Mouse (Mus musculus): Measurements from ENCODE around the gene Nom1. TPM values are rescaled to one million over a fixed set of nuclear protein-coding genes. Genes with fewer than 3 reads are reported as not detected.

Nom1 gene
- total and polyA plus RNA-seq, 3 experiments: 4.5 to 16.1 (median 13.4) TPM

- Histone ChIP-seq H3K36me3 (ENCODE audit: control insufficient read depth, insufficient read depth, low read length) (no peaks in the 10 kb centered on the region), H3K79me2 (replicated peaks; ENCODE audit: control insufficient read depth, insufficient read depth, low read length) (no peaks in the 10 kb centered on the region), H3K27ac (no peak overlapping the region), H3K4me3 (no peak overlapping the region), H3K9ac (ENCODE audit: low read depth, low read length) (no peak overlapping the region), H3K4me1 (ENCODE audit: control insufficient read depth, insufficient read depth, low read length) (no peaks in the 10 kb centered on the region), H3K27me3 (ENCODE audit: control insufficient read depth, insufficient read depth, low read length) (peaks cover 37% of the 10 kb centered on the region)
- no peak for DNase-seq
- TF ChIP-seq EP300 (IDR thresholded peaks at IDR 0.05; ENCODE audit: insufficient read depth, low read depth, low read length): no peak
- no peak for TF ChIP-seq POLR2A (IDR thresholded peaks at IDR 0.05; ENCODE audit: insufficient read depth, low read depth, low read length)
- TF ChIP-seq CTCF (IDR thresholded peaks at IDR 0.05): no peak
- WGBS: 5% methylated on average over 22 of the region's 22 CpGs
- intact Hi-C loops (cut with DNase I): no loop called here
Observed at GRCm38 (mm10) chr5:29471855-29472665, 37.6 kb downstream of the Nom1 start.

- Histone ChIP-seq H3K4me1 (ENCODE audit: control insufficient read depth, insufficient read depth, low read length) (no peaks in the 10 kb centered on the region), H3K79me2 (replicated peaks; ENCODE audit: control insufficient read depth, insufficient read depth, low read length) (no peaks in the 10 kb centered on the region), H3K27ac (no peak overlapping the region), H3K27me3 (ENCODE audit: control insufficient read depth, insufficient read depth, low read length) (peaks cover 42% of the 10 kb centered on the region), H3K4me3 (no peak overlapping the region), H3K36me3 (ENCODE audit: control insufficient read depth, insufficient read depth, low read length) (no peaks in the 10 kb centered on the region), H3K9ac (ENCODE audit: low read depth, low read length) (no peak overlapping the region)
- TF ChIP-seq CTCF (IDR thresholded peaks at IDR 0.05): no peak
- TF ChIP-seq POLR2A (IDR thresholded peaks at IDR 0.05; ENCODE audit: insufficient read depth, low read depth, low read length): no peak
- TF ChIP-seq EP300 (IDR thresholded peaks at IDR 0.05; ENCODE audit: insufficient read depth, low read depth, low read length): no peak
- 4% methylated on average over 35 of the region's 35 CpGs for WGBS
- no peak for DNase-seq
- intact Hi-C loops (cut with DNase I): no loop called here
Observed at GRCm38 (mm10) chr5:29473551-29474245, 39.2 kb downstream of the Nom1 start.

- Histone ChIP-seq H3K9ac (ENCODE audit: low read depth, low read length) (no peak overlapping the region), H3K27me3 (ENCODE audit: control insufficient read depth, insufficient read depth, low read length) (peaks cover 42% of the 10 kb centered on the region), H3K36me3 (ENCODE audit: control insufficient read depth, insufficient read depth, low read length) (no peaks in the 10 kb centered on the region), H3K27ac (no peak overlapping the region), H3K79me2 (replicated peaks; ENCODE audit: control insufficient read depth, insufficient read depth, low read length) (no peaks in the 10 kb centered on the region), H3K4me1 (ENCODE audit: control insufficient read depth, insufficient read depth, low read length) (no peaks in the 10 kb centered on the region), H3K4me3 (no peak overlapping the region)
- TF ChIP-seq POLR2A (IDR thresholded peaks at IDR 0.05; ENCODE audit: insufficient read depth, low read depth, low read length) (no peak), CTCF (IDR thresholded peaks at IDR 0.05) (no peak), EP300 (IDR thresholded peaks at IDR 0.05; ENCODE audit: insufficient read depth, low read depth, low read length) (no peak)
- 5% methylated on average over 35 of the region's 35 CpGs for WGBS
- DNase-seq: no peak
- intact Hi-C loops (cut with DNase I): no loop called here
Observed at GRCm38 (mm10) chr5:29474246-29474960, 39.9 kb downstream of the Nom1 start.

GRCm38 (mm10) chr5:29475041-29475440 is 40.6 kb downstream of the Nom1 start:
- Histone ChIP-seq H3K4me3 (no peak overlapping the region), H3K4me1 (ENCODE audit: control insufficient read depth, insufficient read depth, low read length) (no peaks in the 10 kb centered on the region), H3K9ac (ENCODE audit: low read depth, low read length) (no peak overlapping the region), H3K79me2 (replicated peaks; ENCODE audit: control insufficient read depth, insufficient read depth, low read length) (no peaks in the 10 kb centered on the region), H3K27me3 (ENCODE audit: control insufficient read depth, insufficient read depth, low read length) (peaks cover 40% of the 10 kb centered on the region), H3K36me3 (ENCODE audit: control insufficient read depth, insufficient read depth, low read length) (no peaks in the 10 kb centered on the region), H3K27ac (no peak overlapping the region)
- TF ChIP-seq POLR2A (IDR thresholded peaks at IDR 0.05; ENCODE audit: insufficient read depth, low read depth, low read length): no peak
- TF ChIP-seq EP300 (IDR thresholded peaks at IDR 0.05; ENCODE audit: insufficient read depth, low read depth, low read length): no peak
- no peak for TF ChIP-seq CTCF (IDR thresholded peaks at IDR 0.05)
- no peak for DNase-seq
- intact Hi-C loops (cut with DNase I): no loop called here
- 9% methylated on average over 10 of the region's 10 CpGs for WGBS

GRCm38 (mm10) chr5:29475556-29475955 is 41.1 kb downstream of the Nom1 start:
- Histone ChIP-seq H3K79me2 (replicated peaks; ENCODE audit: control insufficient read depth, insufficient read depth, low read length) (no peaks in the 10 kb centered on the region), H3K27ac (no peak overlapping the region), H3K27me3 (ENCODE audit: control insufficient read depth, insufficient read depth, low read length) (peaks cover 43% of the 10 kb centered on the region), H3K36me3 (ENCODE audit: control insufficient read depth, insufficient read depth, low read length) (no peaks in the 10 kb centered on the region), H3K4me1 (ENCODE audit: control insufficient read depth, insufficient read depth, low read length) (no peaks in the 10 kb centered on the region), H3K9ac (ENCODE audit: low read depth, low read length) (no peak overlapping the region), H3K4me3 (no peak overlapping the region)
- TF ChIP-seq CTCF (IDR thresholded peaks at IDR 0.05): no peak
- WGBS: 12% methylated on average over 5 of the region's 5 CpGs
- no peak for DNase-seq
- intact Hi-C loops (cut with DNase I): no loop called here
